Mouse (Mus musculus) adrenal gland, postnatal 25 days (tissue): ENCODE measurements around the gene Rnf114. TPM values are rescaled to one million over a fixed set of nuclear protein-coding genes. Genes with fewer than 3 reads are reported as not detected.

ENCODE experiments used
- DNase-seq: peaks from one replicate; pipeline ENCODE4 v3.0.0; 2021; ENCODE audit warnings: mixed read lengths
- long read RNA-seq: library from polyadenylated mRNA; stranded (forward); transcript quantifications from one replicate; pipeline ENCODE4 v2.0.0, GENCODE M21; 2021
- total RNA-seq: library from RNA; stranded (reverse); gene quantifications from 2 replicates; pipeline ENCODE4 v1.2.3, GENCODE M21; 2021

Rnf114 gene
- total RNA-seq: 68.4 and 71.6 TPM in 2 replicates
- long read RNA-seq, transcript Rnf114-201 (6 exons, 2,502 nt): major isoform, 186 of 234 reads
- long read RNA-seq, partial matches to known transcripts: 7 of 234 reads
- long read RNA-seq, other reads (novel, unspliced or antisense): 37 of 234 reads

- peak; percentile 61 for DNase-seq
These were observed at the start of gene Rnf114 for GRCm38 (mm10) chr2:167491757-167492708. Gene Rnf114 (plus strand): TSS chr2:167492645.

- DNase-seq: no peak
These were observed 48.8 kb upstream of the Rnf114 start for GRCm38 (mm10) chr2:167443411-167444193.

GRCm38 (mm10) chr2:167445911-167446780 lies 46.3 kb upstream of the Rnf114 start:
- peak; percentile 53 for DNase-seq

- no peak for DNase-seq
These were observed 45.2 kb upstream of the Rnf114 start for GRCm38 (mm10) chr2:167447207-167447606.

- DNase-seq: no peak
These were observed 44.8 kb upstream of the Rnf114 start for GRCm38 (mm10) chr2:167447629-167448028.

- no peak for DNase-seq
These were observed 42.8 kb upstream of the Rnf114 start for GRCm38 (mm10) chr2:167449331-167450275.

- peak; percentile 22 for DNase-seq
These were observed 41.8 kb upstream of the Rnf114 start for GRCm38 (mm10) chr2:167450647-167451046.

- no peak for DNase-seq
These were observed 38.6 kb upstream of the Rnf114 start for GRCm38 (mm10) chr2:167453814-167454213.

- DNase-seq: no peak
These were observed 36.0 kb upstream of the Rnf114 start for GRCm38 (mm10) chr2:167456361-167457020.

GRCm38 (mm10) chr2:167457213-167457612 lies 35.2 kb upstream of the Rnf114 start:
- no peak for DNase-seq

GRCm38 (mm10) chr2:167458548-167458947 lies 33.9 kb upstream of the Rnf114 start:
- no peak for DNase-seq

GRCm38 (mm10) chr2:167459071-167459865 lies 33.2 kb upstream of the Rnf114 start:
- no peak for DNase-seq

- DNase-seq: peak; percentile 76
These were observed 29.5 kb upstream of the Rnf114 start for GRCm38 (mm10) chr2:167462954-167463353.

- DNase-seq: no peak
These were observed 28.6 kb upstream of the Rnf114 start for GRCm38 (mm10) chr2:167463802-167464201.

- DNase-seq: no peak
These were observed 26.5 kb upstream of the Rnf114 start for GRCm38 (mm10) chr2:167465951-167466350.

- DNase-seq: no peak
These were observed 25.2 kb upstream of the Rnf114 start for GRCm38 (mm10) chr2:167467214-167467613.

- no peak for DNase-seq
These were observed 24.0 kb upstream of the Rnf114 start for GRCm38 (mm10) chr2:167468444-167468843.

- DNase-seq: no peak
These were observed 21.8 kb upstream of the Rnf114 start for GRCm38 (mm10) chr2:167470611-167471010.

- DNase-seq: no peak
These were observed 20.9 kb upstream of the Rnf114 start for GRCm38 (mm10) chr2:167471585-167471984.
